Mouse (Mus musculus) layer of hippocampus, postnatal 25 days (tissue): ENCODE measurements around the gene Sval2. TPM values are rescaled to one million over a fixed set of nuclear protein-coding genes. Genes with fewer than 3 reads are reported as not detected.

Experiments used
- DNase-seq, 2 experiments: peaks; one replicate each; pipeline ENCODE4 v3.0.0; 2022; ENCODE audit warnings: mixed read lengths in 2 of 2, low spot score in 1 of 2; ENCODE audit errors: extremely low spot score in 1 of 2
- total RNA-seq, 2 experiments: library from RNA; stranded (reverse); gene quantifications; 2 replicates each; pipeline ENCODE4 v1.2.3; 2021

The Sval2 gene
- not detected for total RNA-seq

- DNase-seq = no peak
These were observed at the start of gene Sval2 for GRCm38 (mm10) chr6:41852689-41853088. Gene Sval2 (plus strand): TSS chr6:41852989.

GRCm38 (mm10) chr6:41824086-41824485 lies 28.7 kb upstream of the Sval2 start:
- DNase-seq = no peak

- no peak for DNase-seq
These were observed 23.3 kb upstream of the Sval2 start for GRCm38 (mm10) chr6:41829516-41829915.

- no peak for DNase-seq
These were observed 5.6 kb upstream of the Sval2 start, which contains the start of gene Pip for GRCm38 (mm10) chr6:41847235-41847634. Gene Pip (plus strand): TSS chr6:41847535.

GRCm38 (mm10) chr6:41864038-41864437 lies 11.2 kb downstream of the Sval2 start:
- no peak for DNase-seq

- no peak for DNase-seq
These were observed 58.8 kb downstream of the Sval2 start for GRCm38 (mm10) chr6:41911625-41912024.

Other genes starting within 250 kb of the Sval2 start
- 10 to 100 TPM; 67.6 to 67.9 TPM for gene Ephb6, start 247.5 kb upstream of the Sval2 start, total RNA-seq
- gene Trpv6, start 216.6 kb upstream of the Sval2 start, total RNA-seq = 1 to 10 TPM in 1 of 2 experiments, under 1 TPM in 1; 0.57 to 1.2 TPM
- gene Trpv5, start 172.2 kb upstream of the Sval2 start, total RNA-seq = not detected
- gene Llcfc1, start 168.6 kb upstream of the Sval2 start, total RNA-seq = not detected
- gene Kel, start 148.7 kb upstream of the Sval2 start, total RNA-seq = not detected
- not detected for gene Olfr459, start 77.8 kb upstream of the Sval2 start, total RNA-seq
- gene Pip, start 5.5 kb upstream of the Sval2 start, total RNA-seq = not detected
- not detected for gene Sval1, start 98.6 kb downstream of the Sval2 start, total RNA-seq
- not detected for gene Sval3, start 115.2 kb downstream of the Sval2 start, total RNA-seq
- gene Sva, start 185.4 kb downstream of the Sval2 start, total RNA-seq = not detected